Mouse (Mus musculus): ENCODE results near the gene Dand5. TPM values are rescaled to one million over a fixed set of nuclear protein-coding genes. Genes with fewer than 3 reads are reported as not detected.
"Not testable (repeated sequence)": the region's sequence is repeated elsewhere in the genome, so short reads cannot be mapped to it uniquely, and the experiment has no call there.

Dand5 gene
- total and polyA plus RNA-seq, 3 experiments: 2.1 to 7.1 (median 2.2) TPM

GRCm38 (mm10) chr8:84834866-84835855 lies 12.5 kb upstream of the Dand5 start:
- Histone ChIP-seq H3K4me3 (ENCODE audit: low read depth, low read length) (no peak overlapping the region), H3K36me3 (replicated peaks) (peaks cover 67% of the 10 kb centered on the region), H3K4me1 (ENCODE audit: insufficient read depth, low read depth, low read length) (peaks cover 74% of the 10 kb centered on the region), H3K9me3 (replicated peaks) (no peaks in the 10 kb centered on the region), H3K27me3 (ENCODE audit: insufficient read depth, low read length) (no peaks in the 10 kb centered on the region)
- DNase-seq (ENCODE audit: low spot score) (no peak), ATAC-seq (ENCODE audit: extremely low read depth, insufficient number of reproducible peaks, low FRiP score, poor library complexity, severe bottlenecking) (no peak)
- no peak for TF ChIP-seq GATA2 (IDR thresholded peaks at IDR 0.05; ENCODE audit: borderline replicate concordance, low read depth, low read length)
- TF ChIP-seq CTCF (IDR thresholded peaks at IDR 0.05; ENCODE audit: low read depth, low read length): no peak
- no peak for TF ChIP-seq TAL1 (conservative IDR thresholded peaks at IDR 0.05; ENCODE audit: low read depth, low read length)
- no peak for TF ChIP-seq POLR2AphosphoS5 (IDR thresholded peaks at IDR 0.05; ENCODE audit: insufficient replicate concordance, low read depth, low read length)
- TF ChIP-seq GATA1 (IDR thresholded peaks at IDR 0.05; ENCODE audit: borderline replicate concordance, low read length): no peak

GRCm38 (mm10) chr8:84834002-84834865 lies 11.6 kb upstream of the Dand5 start:
- Histone ChIP-seq H3K9me3 (replicated peaks) (no peaks in the 10 kb centered on the region), H3K36me3 (replicated peaks) (peaks cover 66% of the 10 kb centered on the region), H3K27me3 (ENCODE audit: insufficient read depth, low read length) (no peaks in the 10 kb centered on the region), H3K4me1 (ENCODE audit: insufficient read depth, low read depth, low read length) (peaks cover 72% of the 10 kb centered on the region), H3K4me3 (ENCODE audit: low read depth, low read length) (no peak overlapping the region; the same call in 1 of the 2 replicates)
- DNase-seq (ENCODE audit: low spot score) (no peak), ATAC-seq (ENCODE audit: extremely low read depth, insufficient number of reproducible peaks, low FRiP score, poor library complexity, severe bottlenecking) (no peak)
- TF ChIP-seq CTCF (IDR thresholded peaks at IDR 0.05; ENCODE audit: low read depth, low read length) (no peak), TAL1 (conservative IDR thresholded peaks at IDR 0.05; ENCODE audit: low read depth, low read length) (no peak), POLR2AphosphoS5 (IDR thresholded peaks at IDR 0.05; ENCODE audit: insufficient replicate concordance, low read depth, low read length) (no peak), GATA2 (IDR thresholded peaks at IDR 0.05; ENCODE audit: borderline replicate concordance, low read depth, low read length) (no peak), GATA1 (IDR thresholded peaks at IDR 0.05; ENCODE audit: borderline replicate concordance, low read length) (no peak)

- peaks cover 60% of the 10 kb centered on the region for H3K4me1 ChIP-seq (ENCODE audit: insufficient read depth, low read depth, low read length)
Measured at GRCm38 (mm10) chr8:84832759-84833742, 10.4 kb upstream of the Dand5 start.

GRCm38 (mm10) chr8:84832034-84832717 lies 9.6 kb upstream of the Dand5 start:
- ATAC-seq (ENCODE audit: extremely low read depth, insufficient number of reproducible peaks, low FRiP score, poor library complexity, severe bottlenecking): peak; percentile 28; the same call in 1 of the 2 replicates
- peaks cover 50% of the 10 kb centered on the region for H3K36me3 ChIP-seq (replicated peaks)
- peaks cover 51% of the 10 kb centered on the region for H3K4me1 ChIP-seq (ENCODE audit: insufficient read depth, low read depth, low read length)
- TF ChIP-seq TAL1 (conservative IDR thresholded peaks at IDR 0.05; ENCODE audit: low read depth, low read length): no peak
- no peak for TF ChIP-seq GATA2 (IDR thresholded peaks at IDR 0.05; ENCODE audit: borderline replicate concordance, low read depth, low read length)
- TF ChIP-seq POLR2AphosphoS5 (IDR thresholded peaks at IDR 0.05; ENCODE audit: insufficient replicate concordance, low read depth, low read length): 0 out of 2 replicates have a peak, but pooled peaks have one; percentile 46
- no peaks in the 10 kb centered on the region for H3K27me3 ChIP-seq (ENCODE audit: insufficient read depth, low read length)
- DNase-seq (ENCODE audit: low spot score): peak; percentile 57
- H3K4me3 ChIP-seq (ENCODE audit: low read depth, low read length): peak overlapping the region; percentile 98
- H3K9me3 ChIP-seq (replicated peaks): no peaks in the 10 kb centered on the region

More at GRCm38 (mm10) chr8:84832759-84833742, 10.4 kb upstream of the Dand5 start:
- ATAC-seq (ENCODE audit: extremely low read depth, insufficient number of reproducible peaks, low FRiP score, poor library complexity, severe bottlenecking) (no peak), DNase-seq (ENCODE audit: low spot score) (no peak)
- peak overlapping the region; percentile 98 for H3K4me3 ChIP-seq (ENCODE audit: low read depth, low read length)
- H3K9me3 ChIP-seq (replicated peaks): no peaks in the 10 kb centered on the region
- H3K36me3 ChIP-seq (replicated peaks): peaks cover 59% of the 10 kb centered on the region
- TF ChIP-seq GATA1 (IDR thresholded peaks at IDR 0.05; ENCODE audit: borderline replicate concordance, low read length) (no peak), CTCF (IDR thresholded peaks at IDR 0.05; ENCODE audit: low read depth, low read length) (no peak), TAL1 (conservative IDR thresholded peaks at IDR 0.05; ENCODE audit: low read depth, low read length) (no peak), GATA2 (IDR thresholded peaks at IDR 0.05; ENCODE audit: borderline replicate concordance, low read depth, low read length) (no peak), POLR2AphosphoS5 (IDR thresholded peaks at IDR 0.05; ENCODE audit: insufficient replicate concordance, low read depth, low read length) (no peak)
- no peaks in the 10 kb centered on the region for H3K27me3 ChIP-seq (ENCODE audit: insufficient read depth, low read length)

- Histone ChIP-seq H3K9me3 (replicated peaks) (no peaks in the 10 kb centered on the region), H3K27me3 (ENCODE audit: insufficient read depth, low read length) (no peaks in the 10 kb centered on the region), H3K4me1 (ENCODE audit: insufficient read depth, low read depth, low read length) (peaks cover 48% of the 10 kb centered on the region), H3K4me3 (ENCODE audit: low read depth, low read length) (peak within 1 kb of the TSS; percentile 98), H3K36me3 (replicated peaks) (peaks cover 43% of the 10 kb centered on the region)
- ATAC-seq (ENCODE audit: extremely low read depth, insufficient number of reproducible peaks, low FRiP score, poor library complexity, severe bottlenecking): no peak
- no peak for DNase-seq (ENCODE audit: low spot score)
- TF ChIP-seq TAL1 (conservative IDR thresholded peaks at IDR 0.05; ENCODE audit: low read depth, low read length) (no peak), POLR2AphosphoS5 (IDR thresholded peaks at IDR 0.05; ENCODE audit: insufficient replicate concordance, low read depth, low read length) (no peak), GATA1 (IDR thresholded peaks at IDR 0.05; ENCODE audit: borderline replicate concordance, low read length) (no peak), GATA2 (IDR thresholded peaks at IDR 0.05; ENCODE audit: borderline replicate concordance, low read depth, low read length) (no peak), CTCF (IDR thresholded peaks at IDR 0.05; ENCODE audit: low read depth, low read length) (peak; percentile 40; the same call in 1 of the 2 replicates)
Measured at GRCm38 (mm10) chr8:84831490-84831889, 8.9 kb upstream of the Dand5 start, which contains the start of gene Gadd45gip1. Gene Gadd45gip1, plus strand, starts transcription at chr8:84831522.

- not testable (repeated sequence) for H3K4me3 ChIP-seq (ENCODE audit: low read depth, low read length); ATAC-seq (ENCODE audit: extremely low read depth, insufficient number of reproducible peaks, low FRiP score, poor library complexity, severe bottlenecking); H3K9me3 ChIP-seq (replicated peaks); DNase-seq (ENCODE audit: low spot score); H3K27me3 ChIP-seq (ENCODE audit: insufficient read depth, low read length)
- Histone ChIP-seq H3K36me3 (replicated peaks) (peaks cover 15% of the 10 kb centered on the region), H3K4me1 (ENCODE audit: insufficient read depth, low read depth, low read length) (peaks cover 38% of the 10 kb centered on the region)
Measured at GRCm38 (mm10) chr8:84826518-84826917, 3.9 kb upstream of the Dand5 start.

Data from G1E (cell line).